In genomic region chr13:59927379-59928111, GRCm38 (mm10) we compare ENCODE assay signal across 9 mouse cellular contexts.
DNase-seq lines count a peak whose midpoint lies in the region; ATAC-seq and TF ChIP-seq lines count a peak whose summit lies in the region.
"Had no signal": no experiment of that assay in that cellular context is flagged by ENCODE, and none has a peak within 500 bp of the region (broad histone marks: within the 10 kb centered on the region; RNA-seq: fewer than 3 reads in every experiment).

No protein-coding gene starts in this region.

- no peak overlapping the region for H3K27ac ChIP-seq in gastrocnemius, adult 2 months
- H3K27ac ChIP-seq in embryonic facial prominence, embryonic 13.5 days: no peak overlapping the region; the same call in 1 of the 2 replicates
- peak overlapping the region; percentile 45 for H3K27ac ChIP-seq in midbrain, embryonic 15.5 days

- H3K4me1 ChIP-seq in embryonic facial prominence, embryonic 13.5 days: peaks cover 11% of the 10 kb centered on the region
- H3K4me1 ChIP-seq in midbrain, embryonic 15.5 days: peaks cover 11% of the 10 kb centered on the region

- no peaks in the 10 kb centered on the region for H3K36me3 ChIP-seq in embryonic facial prominence, embryonic 13.5 days
- H3K36me3 ChIP-seq in midbrain, embryonic 15.5 days (replicated peaks): no peaks in the 10 kb centered on the region

- no peak overlapping the region for H3K4me3 ChIP-seq in gastrocnemius, adult 2 months
- no peak overlapping the region for H3K4me3 ChIP-seq in embryonic facial prominence, embryonic 13.5 days
- no peak overlapping the region for H3K4me3 ChIP-seq in midbrain, embryonic 15.5 days

- DNase-seq in gastrocnemius, adult 2 months: peak; percentile 60
- DNase-seq in gastrocnemius, adult 18-20 months (ENCODE audit: low spot score): no peak
- peak; percentile 43 for DNase-seq in kidney, adult 18-20 months
- DNase-seq in left cerebral cortex, adult 9 months (ENCODE audit: low spot score in 2 of 2): no peak
- no peak for DNase-seq in heart, postnatal 14 days
- no peak for DNase-seq in ovary, postnatal 10 days (ENCODE audit: low spot score)

- intact Hi-C loops in gastrocnemius, adult 2 months (cut with DNase I): no loop called here
- intact Hi-C loops in heart, postnatal 14 days (cut with DNase I): no loop called here

- ATAC-seq in embryonic facial prominence, embryonic 13.5 days (ENCODE audit: insufficient number of reproducible peaks, insufficient read depth, low FRiP score, low TSS enrichment, low read depth): no peak
- peak; percentile 77 for ATAC-seq in midbrain, embryonic 15.5 days (replicated peaks)

- H3K9ac ChIP-seq in embryonic facial prominence, embryonic 13.5 days: 0 out of 2 replicates have a peak overlapping the region, but pooled peaks have one; percentile 11
- no peak overlapping the region for H3K9ac ChIP-seq in midbrain, embryonic 15.5 days

- H3K27me3 ChIP-seq in embryonic facial prominence, embryonic 13.5 days: no peaks in the 10 kb centered on the region
- no peaks in the 10 kb centered on the region for H3K27me3 ChIP-seq in midbrain, embryonic 15.5 days (replicated peaks)
- H3K27me3 ChIP-seq: CH12.LX had no signal

- WGBS in embryonic facial prominence, embryonic 13.5 days: 48% methylated on average over 12 of the region's 12 CpGs
- 35% methylated on average over 12 of the region's 12 CpGs for WGBS in midbrain, embryonic 15.5 days

- no peak overlapping the region for H3K4me2 ChIP-seq in embryonic facial prominence, embryonic 13.5 days
- no peak overlapping the region for H3K4me2 ChIP-seq in midbrain, embryonic 15.5 days

- H3K9me3 ChIP-seq in embryonic facial prominence, embryonic 13.5 days: no peaks in the 10 kb centered on the region
- no peaks in the 10 kb centered on the region for H3K9me3 ChIP-seq in midbrain, embryonic 15.5 days

- no peak for TF ChIP-seq CTCF in gastrocnemius, adult 2 months (IDR thresholded peaks at IDR 0.05)

Comparison
In these comparisons a context has a peak if more than half of its experiments do, and no peak if none do; other contexts are left out.
1. DNase-seq: peak in gastrocnemius, adult 2 months (single experiment) and kidney, adult 18-20 months (single experiment); none in gastrocnemius, adult 18-20 months (single experiment), left cerebral cortex, adult 9 months (0 of 2), heart, postnatal 14 days (0 of 2) and ovary, postnatal 10 days (single experiment).